Mouse (Mus musculus): Measurements from ENCODE around the gene Tbpl2.

Gene Tbpl2

GRCm38 (mm10) chr2:24096495-24096894, at the start of gene Tbpl2:
Tbpl2 (minus strand) TSS chr2:24096595.
- DNase-seq (ENCODE audit: low spot score), result no peak

- DNase-seq (ENCODE audit: low spot score), result no peak
Observed at GRCm38 (mm10) chr2:24134373-24134772, 38.0 kb upstream of the Tbpl2 start.

- DNase-seq (ENCODE audit: low spot score), result peak; percentile 7
Observed at GRCm38 (mm10) chr2:24109085-24109484, 12.7 kb upstream of the Tbpl2 start.

- DNase-seq (ENCODE audit: low spot score), result no peak
Observed at GRCm38 (mm10) chr2:24103619-24104289, 7.4 kb upstream of the Tbpl2 start.

- no peak for DNase-seq (ENCODE audit: low spot score)
Observed at GRCm38 (mm10) chr2:24090921-24091320, 5.5 kb downstream of the Tbpl2 start.

- no peak for DNase-seq (ENCODE audit: low spot score)
Observed at GRCm38 (mm10) chr2:24050459-24050858, 45.9 kb downstream of the Tbpl2 start.

GRCm38 (mm10) chr2:24049344-24049990, 46.9 kb downstream of the Tbpl2 start, which contains the start of gene Hnmt:
Hnmt (minus strand) TSS chr2:24049394.
- no peak for DNase-seq (ENCODE audit: low spot score)

GRCm38 (mm10) chr2:24048480-24049097, 47.8 kb downstream of the Tbpl2 start:
- peak; percentile 27 for DNase-seq (ENCODE audit: low spot score)

GRCm38 (mm10) chr2:24047551-24048479, 48.6 kb downstream of the Tbpl2 start:
- no peak for DNase-seq (ENCODE audit: low spot score)

GRCm38 (mm10) chr2:24042901-24043300, 53.5 kb downstream of the Tbpl2 start:
- DNase-seq (ENCODE audit: low spot score), result no peak

GRCm38 (mm10) chr2:24040531-24040930, 55.9 kb downstream of the Tbpl2 start:
- no peak for DNase-seq (ENCODE audit: low spot score)

Data from left cerebral cortex, adult 11 months (tissue).